21 mouse cellular contexts compared by ENCODE assay signal in the genomic region with DNA sequence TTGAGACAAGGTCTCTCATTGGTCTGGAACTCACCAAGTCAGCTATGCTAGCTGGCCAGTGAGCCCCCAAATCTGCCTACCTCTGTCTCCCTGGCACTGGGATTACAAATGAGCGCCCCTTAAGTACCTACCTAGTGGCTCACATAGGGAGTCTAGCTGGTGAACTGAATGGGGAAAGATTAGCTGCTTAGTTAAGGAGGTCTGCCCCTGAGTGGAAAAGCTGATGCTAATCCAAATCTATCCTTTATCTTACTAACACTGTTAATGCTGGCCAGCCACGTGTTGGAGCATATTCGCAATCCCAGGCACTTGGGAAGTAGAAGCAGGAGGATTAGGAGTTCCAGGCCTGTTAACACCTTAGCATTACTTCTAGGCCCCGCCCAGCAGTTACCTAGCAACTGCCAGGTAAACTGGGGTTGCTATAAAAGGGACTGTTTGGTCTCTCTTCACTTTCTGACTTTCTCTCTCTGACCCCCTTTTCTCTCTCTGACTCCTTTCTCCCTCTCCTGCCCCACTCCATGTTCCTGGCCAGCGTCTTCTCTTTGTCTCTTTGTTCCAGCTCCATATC. TPM values are rescaled to one million over a fixed set of nuclear protein-coding genes. Genes with fewer than 3 reads are reported as not detected.
A peak's percentile ranks its signal among the peaks of the same experiment; 100 is the strongest.
DNase-seq lines count a peak whose midpoint lies in the region; TF ChIP-seq lines count a peak whose summit lies in the region.
"Had no signal": no experiment of that assay in that cellular context is flagged by ENCODE, and none has a peak within 500 bp of the region (broad histone marks: within the 10 kb centered on the region; RNA-seq: fewer than 3 reads in every experiment).

No protein-coding gene starts in this region.

- no peak for TF ChIP-seq CTCF in lung, adult 2 months (IDR thresholded peaks at IDR 0.05; ENCODE audit: insufficient read depth, low read length)

- intact Hi-C loops in gastrocnemius, postnatal 36 days (cut with DNase I), result loop anchor here (5.0 kb wide), 1 partner anchor 77 kb away; a partner anchor contains a TSS

- H3K4me3 ChIP-seq in lung, adult 2 months (replicated peaks; ENCODE audit: extremely low read depth, low read depth, low read length), result no peak overlapping the region
- H3K4me3 ChIP-seq: embryonic facial prominence, embryonic 12.5 days; forebrain, embryonic 12.5 days; heart, embryonic 13.5 days; hindbrain, embryonic 12.5 days had no signal

- WGBS in lung, adult 2 months, result 71% methylated on average over 5 of the region's 5 CpGs

- TF ChIP-seq POLR2A in lung, adult 2 months (IDR thresholded peaks at IDR 0.05; ENCODE audit: borderline replicate concordance, extremely low read depth, low read depth, low read length), result no peak

- H3K4me1 ChIP-seq in lung, adult 2 months (ENCODE audit: control insufficient read depth, insufficient read depth, low read length), result peaks cover 5% of the 10 kb centered on the region; the same call in 1 of the 2 replicates

- DNase-seq in lung, adult 18-20 months, result peak; percentile 35 to 54
- DNase-seq in lung, adult 2 months, result no peak
- DNase-seq in retina, adult 2 months (ENCODE audit: low read depth, low spot score), result peak; percentile 63
- no peak for DNase-seq in retina, embryonic 14.5 days (ENCODE audit: low spot score)
- peak; percentile 42 for DNase-seq in lung, postnatal 25 days (ENCODE audit: low spot score)
- no peak for DNase-seq in heart, postnatal 4 days
- DNase-seq in gastrocnemius, postnatal 36 days, result no peak
- no peak for DNase-seq in c-Kit-positive CD71-positive TER-119-positive erythroid progenitor cells, embryonic 14.5 days (ENCODE audit: low spot score)
- DNase-seq: adrenal gland, postnatal 10 days; cerebellum, adult 11-12 months; cerebellum, adult 9-10 months; cerebellum, postnatal 25 days; gastrocnemius, postnatal 25 days; heart, adult 11 months; heart, postnatal 36 days had no signal

RNA-seq across cellular contexts. Expression of a gene that starts 1.5 kb away (rescaled TPM):
- 0.19 and 0.39 TPM in 2 replicates for polyA plus RNA-seq in lung, adult 2 months (2012; rRNA removed)
- 1 to 10 TPM; 7.0 to 8.1 TPM for total RNA-seq in heart, postnatal 4 days (2021)
- under 1 TPM; 0.13 to 0.37 TPM for total RNA-seq in gastrocnemius, postnatal 36 days (2021)
- total RNA-seq: gastrocnemius, adult 18-20 months had no signal

RNA-seq across cellular contexts. Expression of a gene that starts 3.4 kb away (rescaled TPM):
- polyA plus RNA-seq in lung, adult 2 months (2012; rRNA removed), result 0.48 and 0.52 TPM in 2 replicates
- total RNA-seq in heart, postnatal 4 days (2021), result not detected
- not detected for total RNA-seq in gastrocnemius, postnatal 36 days (2021)
- total RNA-seq: adrenal gland, postnatal 10 days; gastrocnemius, adult 18-20 months; gastrocnemius, postnatal 25 days; heart, postnatal 36 days had no signal
- polyA plus RNA-seq: heart, embryonic 13.5 days; heart, postnatal 0 days had no signal

Comparison
In these comparisons a context has a peak if more than half of its experiments do, and no peak if none do; other contexts are left out.
1. DNase-seq: peak in lung, adult 18-20 months (2 of 2), retina, adult 2 months (single experiment) and lung, postnatal 25 days (single experiment); none in lung, adult 2 months (single experiment), retina, embryonic 14.5 days (single experiment), heart, postnatal 4 days (single experiment), gastrocnemius, postnatal 36 days (0 of 2) and c-Kit-positive CD71-positive TER-119-positive erythroid progenitor cells, embryonic 14.5 days (single experiment).
2. RNA of a gene that starts 1.5 kb away (total RNA-seq): 7.0 to 8.1 TPM in heart, postnatal 4 days; 0.13 to 0.37 TPM in gastrocnemius, postnatal 36 days; every median in the first group is over 4 times any median in the second.